Mouse (Mus musculus) ES-E14 (cell line): ENCODE data around the gene Tnfrsf26.

Experiments
- HCFC1 ChIP-seq: IDR thresholded peaks from 2 replicates; pipeline ENCODE4 v1.6.1; 2012; ENCODE audit warnings: low read length, inconsistent platforms, borderline replicate concordance; ENCODE audit not compliant: insufficient read depth
- MAFK ChIP-seq: IDR thresholded peaks from 2 replicates; pipeline ENCODE4 v1.6.1; 2014; ENCODE audit warnings: mild to moderate bottlenecking, low read depth, low read length, inconsistent platforms; ENCODE audit not compliant: insufficient read depth
- ZC3H11A ChIP-seq: IDR thresholded peaks from 2 replicates; pipeline ENCODE4 v1.6.1; 2012; ENCODE audit warnings: low read depth, mild to moderate bottlenecking, inconsistent platforms, low read length, borderline replicate concordance
- ZNF384 ChIP-seq: IDR thresholded peaks from 2 replicates; pipeline ENCODE4 v1.6.1; 2012; ENCODE audit warnings: low read depth, low read length, inconsistent platforms

DNA sequence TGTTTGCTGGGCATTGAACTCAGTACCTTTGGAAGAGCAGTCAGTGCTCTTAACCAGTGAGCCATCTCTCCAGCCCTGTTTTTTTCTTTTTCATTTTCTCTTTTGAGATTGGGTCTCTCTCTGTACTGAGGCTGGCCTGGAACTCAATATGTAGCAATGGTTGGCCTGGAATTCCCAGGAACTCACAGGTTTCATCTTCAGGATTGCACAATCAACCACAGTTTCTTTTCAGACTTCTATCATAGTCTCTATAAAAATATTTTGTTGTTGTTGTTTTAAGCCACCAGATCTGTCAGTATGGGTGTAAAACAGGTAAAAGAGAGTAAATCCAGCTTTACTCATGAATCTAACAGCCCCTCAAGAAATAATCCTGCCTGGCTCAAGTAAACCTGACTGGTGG lies 32.3 kb upstream of the Tnfrsf26 start:
- TF ChIP-seq ZC3H11A (no peak), MAFK (no peak), HCFC1 (no peak), ZNF384 (no peak)
